Mouse (Mus musculus): ENCODE data around the gene Lasp1. TPM values are rescaled to one million over a fixed set of nuclear protein-coding genes. Genes with fewer than 3 reads are reported as not detected.

Lasp1 gene
- total RNA-seq, 2 experiments from 2014 or later: 107 to 122 TPM

GRCm38 (mm10) chr11:97793165-97793564, 5.6 kb upstream of the Lasp1 start:
- no peak for DNase-seq

- peak; percentile 82 for DNase-seq
Observed at GRCm38 (mm10) chr11:97796910-97797309, 1.9 kb upstream of the Lasp1 start.

DNA sequence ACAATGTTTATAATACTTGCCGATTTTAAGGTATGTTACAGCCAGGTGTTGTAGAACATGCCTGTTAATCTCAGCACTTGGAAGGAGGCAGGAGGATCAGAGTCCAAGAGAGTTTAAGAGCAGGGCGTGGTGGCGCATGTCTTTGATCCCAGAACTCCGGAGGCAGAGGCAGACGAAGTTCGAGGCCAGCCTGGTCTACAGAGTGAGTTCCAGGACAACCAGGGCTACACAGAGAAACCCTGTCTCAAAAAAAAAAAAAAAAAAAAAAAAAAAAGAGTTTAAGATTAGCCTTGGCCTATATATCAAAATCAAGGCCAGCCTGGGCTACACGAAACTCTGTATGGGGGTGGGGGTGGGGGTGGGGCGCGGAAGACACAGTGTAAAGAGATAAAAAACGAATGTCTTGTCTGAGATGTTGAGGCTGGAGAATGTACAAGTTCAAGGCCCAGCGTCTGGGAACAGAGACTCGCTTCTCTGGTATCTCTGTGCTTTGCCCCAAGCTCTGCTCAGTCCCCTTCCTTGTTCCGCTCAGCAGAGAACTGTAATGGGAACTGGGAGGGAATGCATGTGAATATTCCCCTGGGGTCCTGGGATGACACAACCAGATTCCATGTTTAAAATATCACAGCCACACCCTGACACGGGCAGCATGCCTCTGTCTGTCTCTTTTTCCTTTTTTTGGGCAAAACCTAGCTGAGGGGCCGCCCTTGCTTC, 1.3 kb upstream of the Lasp1 start:
- peak; percentile 11 for DNase-seq

DNA sequence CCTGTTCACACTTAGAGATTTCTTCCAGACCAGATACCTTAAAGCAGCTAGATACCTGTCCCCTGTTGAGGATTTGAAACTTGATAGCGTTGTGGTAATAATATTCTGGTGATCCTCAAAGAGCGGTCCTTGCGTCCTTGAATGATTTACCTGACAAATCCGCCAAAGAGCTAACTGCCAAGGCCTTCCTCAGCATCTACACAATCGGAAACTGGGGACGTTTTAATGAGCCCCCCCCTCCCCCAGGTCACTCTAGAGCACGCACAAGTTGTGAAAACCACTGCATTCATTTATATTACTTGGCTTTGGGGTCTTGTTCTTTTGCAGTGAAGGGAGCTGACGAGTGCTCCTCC, 741 bp upstream of the Lasp1 start:
- DNase-seq: no peak

GRCm38 (mm10) chr11:97799146-97799993, 570 bp downstream of the Lasp1 start:
- peak; percentile 92 for DNase-seq

DNA sequence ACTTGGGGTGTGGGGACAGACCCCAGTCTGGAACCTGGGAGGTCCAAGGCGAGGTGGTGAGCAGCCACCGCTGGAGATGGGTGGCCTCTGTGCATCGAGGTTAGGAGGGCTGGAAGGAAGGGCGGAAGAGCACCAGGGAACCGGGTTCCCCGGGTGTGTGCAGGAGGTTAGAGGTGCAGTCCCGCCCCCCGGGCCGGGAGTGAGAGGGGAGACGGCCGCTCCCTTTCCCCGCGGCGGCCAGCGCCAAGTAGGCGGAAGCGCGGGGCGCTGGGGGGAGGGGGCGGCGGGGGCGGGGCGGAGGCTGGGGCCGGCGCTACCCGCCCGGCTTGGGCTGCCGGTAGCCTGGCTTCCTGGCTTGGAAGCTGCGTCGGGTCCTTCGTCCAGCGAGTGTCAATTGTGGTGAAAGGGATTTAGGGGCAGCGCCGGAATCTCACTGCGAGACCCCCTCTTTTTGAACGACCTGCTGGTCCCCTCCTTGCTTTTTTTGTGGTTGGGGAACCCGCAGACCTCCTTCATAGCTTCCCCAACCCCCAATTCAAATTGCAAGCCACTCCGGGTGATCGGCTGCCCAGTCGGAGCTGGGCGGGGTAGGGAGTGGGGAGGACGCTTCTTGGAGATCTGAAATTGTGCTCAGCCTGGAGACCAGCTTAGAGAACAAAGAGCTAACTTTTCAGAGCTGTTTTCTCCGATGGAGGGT, 1.3 kb downstream of the Lasp1 start:
- DNase-seq: peak; percentile 87

GRCm38 (mm10) chr11:97800691-97801408, 2.0 kb downstream of the Lasp1 start:
- peak; percentile 64 for DNase-seq

- DNase-seq: peak; percentile 77
Observed at GRCm38 (mm10) chr11:97801409-97802193, 2.8 kb downstream of the Lasp1 start.

- DNase-seq: no peak
Observed at GRCm38 (mm10) chr11:97802194-97802470, 3.3 kb downstream of the Lasp1 start.

DNA sequence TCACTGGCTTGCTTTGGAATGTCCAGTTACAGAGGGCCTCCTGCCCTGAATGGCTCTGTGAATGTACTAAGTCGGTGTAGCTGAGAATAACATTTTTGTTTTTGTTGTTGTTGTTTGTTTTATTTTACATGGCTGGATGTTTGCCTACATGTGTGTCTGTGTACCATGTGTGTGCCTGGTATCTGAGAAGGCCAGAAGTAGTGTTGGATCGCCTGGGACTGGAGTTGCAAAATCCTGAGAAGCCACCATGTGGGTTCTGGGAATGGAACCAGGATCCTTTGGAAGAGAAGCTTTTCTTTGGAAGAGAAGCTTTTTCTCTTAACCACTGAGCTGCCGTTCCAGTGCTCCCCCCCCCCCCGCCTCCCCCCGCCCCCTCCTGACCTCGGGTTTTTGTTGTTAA, 3.7 kb downstream of the Lasp1 start:
- peak; percentile 52 for DNase-seq

- DNase-seq: no peak
Observed at GRCm38 (mm10) chr11:97803847-97804246, 5.0 kb downstream of the Lasp1 start.

GRCm38 (mm10) chr11:97804841-97805661, 6.3 kb downstream of the Lasp1 start:
- peak; percentile 73 for DNase-seq

DNA sequence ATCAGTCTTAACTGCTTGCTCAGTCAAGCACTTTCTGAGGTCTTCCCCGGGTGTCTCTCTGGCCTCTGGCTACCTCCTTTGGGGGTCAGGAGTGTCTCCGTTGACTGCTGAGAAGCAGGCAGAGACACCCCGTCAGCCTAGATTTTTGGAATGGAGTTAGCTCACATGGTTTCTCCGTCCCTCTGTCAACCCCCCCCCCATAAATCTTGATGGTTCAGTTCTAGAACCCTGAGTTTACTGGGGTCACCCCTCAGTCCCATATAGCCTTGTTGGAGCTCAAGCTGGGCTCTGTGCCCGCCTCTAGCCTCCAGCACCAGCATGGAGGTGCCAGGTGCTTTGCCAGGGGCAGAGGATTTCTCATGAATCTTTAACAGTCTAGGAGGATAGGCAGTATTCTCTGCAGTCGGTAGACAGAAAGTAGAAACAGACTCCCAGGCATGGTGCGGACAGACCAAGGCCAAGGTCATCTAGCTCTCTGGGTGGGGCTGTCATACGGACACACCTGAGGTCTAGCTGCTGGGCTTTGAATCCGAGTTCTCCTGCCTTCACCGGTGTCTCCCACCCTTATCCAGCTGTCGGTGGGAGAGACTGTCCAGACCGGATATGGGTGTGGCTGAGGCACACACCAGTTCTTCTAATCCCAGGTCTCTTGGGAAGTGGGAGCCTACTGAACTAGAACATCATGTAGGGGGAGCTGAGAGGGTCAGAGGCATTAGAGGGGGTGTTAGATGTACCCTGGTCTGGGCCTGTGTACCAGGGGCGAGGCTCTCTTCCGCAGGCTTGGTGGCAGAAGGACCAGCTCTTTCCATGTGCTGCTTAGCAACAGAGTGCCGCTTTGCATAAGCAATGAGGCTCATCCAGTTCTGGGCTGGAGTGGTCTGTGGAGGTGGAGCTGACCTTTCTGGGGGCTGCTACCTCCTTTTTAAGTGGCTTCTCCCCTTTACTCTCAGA, 7.1 kb downstream of the Lasp1 start:
- peak; percentile 22 for DNase-seq

GRCm38 (mm10) chr11:97806613-97806964, 7.8 kb downstream of the Lasp1 start:
- no peak for DNase-seq

GRCm38 (mm10) chr11:97807626-97808025, 8.8 kb downstream of the Lasp1 start:
- DNase-seq: peak; percentile 7

DNA sequence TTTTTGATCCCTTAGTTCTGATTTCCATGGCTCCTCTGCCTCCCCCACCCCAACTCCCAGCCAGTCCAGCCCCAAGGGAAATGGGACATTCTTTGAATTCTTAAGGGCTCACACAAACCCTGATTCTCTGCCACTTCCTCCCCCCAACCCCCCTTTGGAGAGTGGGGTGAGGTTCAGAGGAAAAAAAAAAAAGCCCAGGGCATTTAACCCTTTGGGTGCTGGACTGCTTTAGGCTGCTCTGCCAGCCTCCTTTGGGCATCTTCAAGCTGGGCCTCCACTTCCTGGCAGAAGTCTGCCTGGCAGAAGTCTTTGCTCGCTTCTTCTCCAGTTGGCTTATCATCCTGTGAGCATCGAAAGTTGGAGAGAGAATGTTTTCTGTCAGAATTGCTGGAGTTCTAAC, 9.3 kb downstream of the Lasp1 start:
- DNase-seq: peak; percentile 47

DNA sequence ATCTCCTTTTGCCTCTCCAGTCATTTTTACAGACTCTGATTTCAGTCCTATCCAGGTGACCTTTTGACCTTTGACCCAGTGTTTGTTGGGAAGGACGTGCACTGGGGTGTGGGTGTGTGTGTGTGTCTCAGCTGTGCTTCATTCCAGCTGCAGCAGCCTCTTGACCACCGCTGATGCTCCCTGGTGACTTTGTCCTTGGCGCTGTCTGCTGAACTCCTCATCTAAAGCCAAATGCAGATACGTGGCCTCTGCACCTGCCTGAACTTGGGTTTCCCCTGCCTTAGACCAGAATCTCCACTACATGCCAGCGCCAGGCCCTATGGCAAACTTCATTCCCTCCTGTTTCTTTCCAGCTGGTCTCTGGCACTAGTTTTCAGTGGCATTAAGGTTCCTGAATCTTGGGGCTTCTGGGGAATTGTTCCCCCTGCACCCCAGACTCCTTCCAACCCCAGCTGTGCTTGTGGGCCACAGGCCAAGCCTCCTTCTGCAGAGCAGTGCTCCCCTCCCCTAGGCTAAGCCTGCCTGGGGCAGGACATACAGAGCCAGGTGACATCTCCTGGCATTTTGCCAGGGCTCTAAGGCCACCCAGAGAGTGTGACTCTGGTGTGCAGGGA, 9.9 kb downstream of the Lasp1 start:
- peak; percentile 66 for DNase-seq

- DNase-seq: peak; percentile 27
Observed at GRCm38 (mm10) chr11:97809235-97810121, 10.7 kb downstream of the Lasp1 start.
